Mouse (Mus musculus): ENCODE data around the gene Ublcp1.

GRCm38 (mm10) chr11:44485089-44485736, 14.9 kb upstream of the Ublcp1 start:
- TF ChIP-seq CTCF (IDR thresholded peaks at IDR 0.05; ENCODE audit: borderline replicate concordance, insufficient read depth, low read depth, low read length) (no peak), POLR2A (IDR thresholded peaks at IDR 0.05; ENCODE audit: borderline replicate concordance, insufficient read depth, low read length) (no peak)

All from cerebellum, adult 2 months (tissue).